Mouse (Mus musculus) cortical plate, adult 2 months (tissue): Measurements from ENCODE around the gene Adamts13.

Experiments
- CTCF ChIP-seq: fragments of 200-500 bp; IDR thresholded peaks from 2 replicates; pipeline ENCODE4 v1.5.1; 2011; ENCODE audit warnings: mild to moderate bottlenecking, control low read depth, low read length; ENCODE audit not compliant: insufficient read depth; ENCODE audit errors: extremely low read depth
- POLR2A ChIP-seq: fragments of 200-500 bp; IDR thresholded peaks from 2 replicates; pipeline ENCODE4 v1.6.1; 2011; ENCODE audit warnings: mild to moderate bottlenecking, low read length, control low read depth; ENCODE audit not compliant: insufficient read depth; ENCODE audit errors: extremely low read depth

- TF ChIP-seq POLR2A = no peak
- TF ChIP-seq CTCF = peak; percentile 72
Observed at GRCm38 (mm10) chr2:26930390-26930789, 42.8 kb upstream of the Adamts13 start.
